Mouse (Mus musculus) Muller cell, postnatal 12 days (primary cell): ENCODE data around the gene Smg6.
A peak's percentile ranks its signal among the peaks of the same experiment; 100 is the strongest.

Experiments used
- DNase-seq: peaks from one replicate; pipeline ENCODE4 v3.0.0-alpha.2; 2015; ENCODE audit errors: inconsistent ontology term

The Smg6 gene

GRCm38 (mm10) chr11:74925577-74926387, at the start of gene Smg6, which contains the start of gene Srr:
Gene Smg6 (plus strand): TSS chr11:74925823.
Gene Srr (minus strand): TSS chr11:74925948.
- peak; percentile 99 for DNase-seq

- peak; percentile 38 for DNase-seq
These were observed 48.8 kb upstream of the Smg6 start for GRCm38 (mm10) chr11:74876801-74877200.

GRCm38 (mm10) chr11:74880999-74881398, 44.6 kb upstream of the Smg6 start:
- DNase-seq: no peak

- DNase-seq: no peak
These were observed 43.6 kb upstream of the Smg6 start for GRCm38 (mm10) chr11:74881979-74882378.

GRCm38 (mm10) chr11:74883098-74883497, 42.5 kb upstream of the Smg6 start:
- DNase-seq: no peak

GRCm38 (mm10) chr11:74894619-74895018, 31.0 kb upstream of the Smg6 start:
- no peak for DNase-seq

GRCm38 (mm10) chr11:74895980-74896900, 29.4 kb upstream of the Smg6 start:
- DNase-seq: peak; percentile 92

- peak; percentile 87 for DNase-seq
These were observed 28.5 kb upstream of the Smg6 start, which contains the start of gene Sgsm2 for GRCm38 (mm10) chr11:74896901-74897677. Gene Sgsm2 (minus strand): TSS chr11:74897060.

GRCm38 (mm10) chr11:74897678-74898516, 27.7 kb upstream of the Smg6 start, which contains the start of gene Tsr1:
Gene Tsr1 (plus strand): TSS chr11:74898071.
- DNase-seq: peak; percentile 93

GRCm38 (mm10) chr11:74898517-74898827, 27.2 kb upstream of the Smg6 start:
- no peak for DNase-seq

GRCm38 (mm10) chr11:74901555-74901954, 24.1 kb upstream of the Smg6 start:
- DNase-seq: no peak

GRCm38 (mm10) chr11:74902416-74902815, 23.2 kb upstream of the Smg6 start:
- DNase-seq: no peak

- DNase-seq: no peak
These were observed 17.8 kb upstream of the Smg6 start for GRCm38 (mm10) chr11:74907850-74908249.

- DNase-seq: no peak
These were observed 16.8 kb upstream of the Smg6 start for GRCm38 (mm10) chr11:74908618-74909399.

- DNase-seq: no peak
These were observed 15.6 kb upstream of the Smg6 start for GRCm38 (mm10) chr11:74909978-74910377.

GRCm38 (mm10) chr11:74912492-74912891, 13.1 kb upstream of the Smg6 start:
- DNase-seq: no peak

GRCm38 (mm10) chr11:74919249-74919648, 6.4 kb upstream of the Smg6 start:
- no peak for DNase-seq

GRCm38 (mm10) chr11:74924149-74924548, 1.5 kb upstream of the Smg6 start:
- DNase-seq: peak; percentile 16

- no peak for DNase-seq
These were observed 874 bp downstream of the Smg6 start for GRCm38 (mm10) chr11:74926388-74927005.
